Mouse (Mus musculus): ENCODE measurements at regions not wholly inside any gene's neighbourhood (a gene's known extent, or its start where the extent isn't known, plus 50 kb on each side); places are given as distances from the start of the nearest gene placed in this dataset.

- TF ChIP-seq SRF (IDR thresholded peaks at IDR 0.05; ENCODE audit: control insufficient read depth, insufficient read length, low read depth) (no peak), POLR2AphosphoS2 (IDR thresholded peaks at IDR 0.05; ENCODE audit: insufficient read length, low read depth) (no peak), POLR2A (IDR thresholded peaks at IDR 0.05; ENCODE audit: insufficient read length, low read depth) (no peak), E2F4 (IDR thresholded peaks at IDR 0.05; ENCODE audit: insufficient read depth) (no peak), REST (IDR thresholded peaks at IDR 0.05; ENCODE audit: insufficient read depth, insufficient read length) (no peak), CEBPB (IDR thresholded peaks at IDR 0.05; ENCODE audit: insufficient read depth, poor library complexity, severe bottlenecking) (no peak), MYOG (IDR thresholded peaks at IDR 0.05; ENCODE audit: control insufficient read depth in 1 of 3, insufficient read depth in 1 of 3, insufficient read length in 2 of 3, low read depth in 2 of 3) (no peak), MAX (IDR thresholded peaks at IDR 0.05; ENCODE audit: low read depth) (no peak), USF1 (IDR thresholded peaks at IDR 0.05; ENCODE audit: low read depth) (peak; percentile 55)
These were observed 198.9 kb downstream of the 1700064H15Rik start for GRCm38 (mm10) chr3:19429422-19430076.
